Mouse (Mus musculus): ENCODE results near the gene Anp32a.

Gene Anp32a

DNA sequence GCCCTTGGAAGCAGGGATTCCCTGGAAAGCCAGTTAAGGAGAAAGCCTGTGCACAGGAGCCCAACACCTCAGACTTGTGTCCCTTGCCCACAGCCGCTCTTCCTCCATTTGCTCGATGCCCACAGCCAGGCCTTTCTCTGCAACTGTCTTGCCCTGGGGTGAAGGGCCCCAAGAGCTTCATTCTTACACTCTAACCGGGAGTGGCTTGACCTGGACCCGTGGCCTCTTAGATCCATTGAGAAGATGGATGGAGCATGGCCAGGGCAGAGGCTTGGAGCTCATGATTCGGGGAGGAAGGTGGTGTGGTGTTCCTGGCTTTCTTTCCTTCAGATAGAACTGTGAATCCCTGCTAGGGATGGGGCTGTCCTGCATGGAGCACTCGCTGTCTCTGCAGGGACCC, 28.1 kb downstream of the Anp32a start:
- DNase-seq (ENCODE audit: low spot score) = no peak

DNA sequence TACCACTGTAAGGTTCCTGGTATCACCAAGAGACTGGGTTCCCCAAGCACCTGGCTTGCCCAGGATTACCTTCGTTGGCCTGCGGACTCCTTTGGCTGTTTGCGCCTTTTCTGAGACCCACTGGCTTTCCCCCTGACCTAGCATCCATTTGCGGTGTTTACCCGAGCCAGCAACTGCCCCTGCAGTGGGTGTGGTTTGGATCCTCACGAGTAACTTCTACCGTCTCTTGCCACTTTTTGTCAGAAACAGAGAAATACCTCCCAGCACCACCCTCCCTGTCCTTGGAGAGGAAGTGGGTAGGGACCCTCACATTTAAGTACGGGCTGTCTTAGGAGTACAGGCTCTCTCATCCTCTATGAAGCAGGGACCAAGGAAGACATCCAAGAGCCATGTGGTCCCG, 29.1 kb downstream of the Anp32a start:
- DNase-seq (ENCODE audit: low spot score) = no peak

DNA sequence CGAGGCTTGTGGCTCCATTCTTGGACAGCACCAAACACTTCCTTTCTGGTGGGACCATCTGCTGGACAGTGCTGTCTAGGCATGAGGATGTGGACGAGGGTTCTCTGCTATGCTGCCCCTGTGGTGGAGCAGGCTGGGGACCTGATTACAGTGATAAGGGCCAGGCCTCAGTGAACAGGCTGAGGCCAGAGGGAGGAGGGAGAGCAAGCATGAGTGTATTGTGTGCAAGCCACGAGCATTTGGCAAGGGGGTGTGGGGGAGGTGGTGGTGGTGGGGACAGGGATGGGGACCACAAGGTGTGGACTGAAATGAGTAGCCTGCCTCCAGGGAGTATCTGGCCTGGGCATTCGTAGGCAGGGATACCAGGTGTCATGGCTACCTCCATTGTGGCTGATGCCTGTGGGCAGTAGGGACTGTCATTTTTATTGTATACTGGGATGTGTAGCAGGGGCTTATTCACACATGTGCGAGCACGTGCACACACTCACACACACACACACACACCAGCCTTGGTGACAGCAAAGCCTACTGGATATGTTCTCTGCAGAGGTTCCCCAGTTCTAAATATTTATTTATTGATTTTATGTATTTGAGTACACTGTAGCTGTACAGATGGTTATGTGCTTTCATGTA, 29.7 kb downstream of the Anp32a start:
- no peak for DNase-seq (ENCODE audit: low spot score)

DNA sequence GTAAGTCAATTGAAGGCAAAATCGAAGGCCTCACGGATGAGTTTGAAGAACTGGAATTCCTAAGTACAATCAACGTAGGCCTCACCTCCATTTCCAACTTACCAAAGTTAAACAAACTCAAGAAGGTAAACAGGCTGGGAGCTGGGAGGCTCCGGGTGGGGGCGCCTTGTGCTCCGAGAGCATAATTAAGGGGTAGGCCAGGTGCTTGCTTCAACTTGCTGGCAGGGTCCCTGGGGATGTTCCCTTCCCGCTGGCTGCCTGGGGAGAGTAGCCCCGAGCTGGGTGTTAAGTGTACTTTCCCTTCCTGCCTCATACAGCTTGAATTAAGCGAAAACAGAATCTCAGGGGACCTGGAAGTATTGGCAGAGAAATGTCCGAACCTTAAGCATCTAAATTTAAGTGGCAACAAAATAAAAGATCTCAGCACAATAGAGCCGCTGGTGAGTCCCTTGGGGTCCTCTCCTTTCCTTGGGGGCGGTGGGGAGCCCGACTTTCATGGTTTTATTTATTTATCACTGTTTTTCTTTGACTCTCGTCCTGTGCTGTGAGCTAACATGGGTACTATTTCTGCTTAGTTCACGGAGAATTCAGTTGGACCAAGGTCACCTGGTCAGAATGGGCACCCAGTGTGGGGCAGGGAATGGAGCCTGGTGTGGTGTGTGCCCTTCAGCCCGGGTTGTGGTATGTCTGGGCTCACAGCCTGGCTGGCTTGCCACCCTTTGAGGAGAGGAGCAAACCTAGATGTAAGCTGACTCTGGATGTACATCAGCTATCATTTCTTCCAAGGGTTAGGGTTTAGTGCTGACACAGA, 30.9 kb downstream of the Anp32a start:
- no peak for DNase-seq (ENCODE audit: low spot score)

DNA sequence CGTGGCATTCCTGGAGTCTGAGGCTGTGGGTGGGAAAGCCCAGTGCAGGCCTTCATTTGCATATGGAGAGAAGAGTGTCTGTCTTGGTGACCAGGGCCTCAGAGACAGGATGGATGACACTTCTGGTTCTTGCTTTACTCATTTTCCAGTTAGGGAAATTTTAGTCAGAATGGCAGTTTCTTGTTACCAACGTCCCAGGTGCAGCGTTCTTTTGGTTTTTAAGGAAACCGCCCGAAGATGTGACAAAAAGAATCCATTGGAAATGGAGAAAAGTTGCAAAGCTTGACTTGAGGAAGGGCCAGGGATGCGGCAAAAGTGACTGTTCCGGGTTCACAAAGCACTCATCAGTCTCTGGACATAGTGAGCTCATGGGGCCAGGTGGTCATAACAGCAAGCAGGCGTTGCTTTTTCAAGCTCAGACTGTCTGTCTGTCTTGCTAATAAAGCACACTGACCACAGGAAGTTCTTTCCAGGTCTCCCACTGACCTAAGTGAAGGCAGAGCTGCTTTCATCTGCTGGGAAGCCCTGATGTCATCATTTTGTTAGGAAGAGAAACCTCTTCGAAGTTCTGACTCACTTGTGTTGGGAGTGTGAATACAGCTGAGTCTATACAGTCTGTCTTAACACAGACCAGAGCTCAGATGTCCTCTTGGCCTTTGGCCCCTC, 31.6 kb downstream of the Anp32a start:
- no peak for DNase-seq (ENCODE audit: low spot score)

DNA sequence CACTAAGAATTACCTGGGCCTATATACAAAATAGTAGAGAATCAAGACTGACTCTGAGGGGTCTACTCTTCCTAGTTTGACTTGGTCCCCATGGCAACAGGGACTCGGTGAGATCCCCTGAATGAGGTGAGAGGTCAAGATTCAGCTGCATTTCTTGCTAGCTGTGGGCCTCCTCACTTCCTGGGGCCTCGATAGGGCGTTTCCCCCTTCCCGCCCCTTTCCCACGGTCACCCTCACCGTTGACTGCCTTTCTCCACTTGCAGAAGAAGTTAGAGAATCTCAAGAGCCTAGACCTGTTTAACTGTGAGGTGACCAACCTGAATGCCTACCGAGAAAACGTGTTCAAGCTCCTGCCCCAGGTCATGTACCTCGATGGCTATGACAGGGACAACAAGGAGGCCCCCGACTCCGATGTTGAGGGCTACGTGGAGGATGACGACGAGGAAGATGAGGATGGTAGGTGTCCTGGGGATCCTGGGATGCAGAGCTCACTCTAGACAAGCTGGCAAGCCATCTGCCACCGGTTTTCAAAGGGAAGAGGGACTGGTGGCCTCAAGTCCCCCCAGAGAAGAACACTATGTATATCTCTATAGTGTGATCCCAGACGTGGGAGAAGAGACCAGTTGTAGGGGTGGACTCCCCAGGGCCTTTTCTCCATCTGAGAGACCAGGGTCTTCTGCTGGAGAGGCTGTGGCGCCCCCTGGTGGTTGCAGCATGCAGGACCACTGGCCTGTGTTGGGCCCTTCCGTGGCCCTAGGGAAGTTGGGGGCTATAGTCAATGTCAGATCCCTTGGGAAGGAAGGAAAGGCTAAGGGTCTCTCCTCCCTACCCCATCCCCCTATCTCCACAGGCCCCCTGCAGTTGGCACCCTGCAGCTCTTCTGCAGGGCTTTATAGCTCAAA, 32.4 kb downstream of the Anp32a start:
- no peak for DNase-seq (ENCODE audit: low spot score)

DNA sequence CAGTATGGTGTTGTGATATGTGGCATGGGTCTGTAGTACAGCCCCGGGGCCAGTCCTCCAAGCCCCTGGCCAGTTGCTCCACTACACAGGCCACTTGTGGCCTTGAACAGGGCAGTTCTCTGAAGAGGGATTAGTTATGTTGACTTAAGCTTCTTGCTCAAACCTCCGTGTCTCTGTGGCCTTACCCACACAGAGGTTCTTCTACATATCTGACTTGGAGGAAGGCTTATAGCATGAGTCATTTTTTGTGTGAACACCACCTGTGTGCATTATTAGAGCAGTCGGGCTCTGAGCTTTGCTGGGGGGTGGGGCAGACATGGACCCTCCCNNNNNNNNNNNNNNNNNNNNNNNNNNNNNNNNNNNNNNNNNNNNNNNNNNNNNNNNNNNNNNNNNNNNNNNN, 33.2 kb downstream of the Anp32a start:
- no peak for DNase-seq (ENCODE audit: low spot score)

DNA sequence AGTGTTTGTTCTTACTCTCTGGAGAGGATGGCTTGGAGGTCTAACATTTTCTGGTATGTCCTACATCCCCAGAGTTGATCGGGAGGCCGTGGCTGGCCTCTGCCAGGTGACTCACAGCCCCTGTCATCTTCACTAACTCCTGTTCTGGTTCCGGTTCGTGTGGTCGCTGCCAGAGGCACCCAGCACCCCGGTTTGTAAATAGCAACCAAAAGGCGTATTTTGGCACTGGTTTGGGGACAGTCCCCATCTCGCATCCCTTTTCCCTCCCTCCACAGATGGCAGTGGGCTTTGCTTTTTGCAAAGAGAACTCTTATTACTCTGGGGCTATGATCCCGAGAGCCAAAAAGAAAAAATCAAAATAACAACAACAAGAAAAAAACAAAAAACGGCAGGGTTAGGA, 36.8 kb downstream of the Anp32a start:
- DNase-seq (ENCODE audit: low spot score) = no peak

DNA sequence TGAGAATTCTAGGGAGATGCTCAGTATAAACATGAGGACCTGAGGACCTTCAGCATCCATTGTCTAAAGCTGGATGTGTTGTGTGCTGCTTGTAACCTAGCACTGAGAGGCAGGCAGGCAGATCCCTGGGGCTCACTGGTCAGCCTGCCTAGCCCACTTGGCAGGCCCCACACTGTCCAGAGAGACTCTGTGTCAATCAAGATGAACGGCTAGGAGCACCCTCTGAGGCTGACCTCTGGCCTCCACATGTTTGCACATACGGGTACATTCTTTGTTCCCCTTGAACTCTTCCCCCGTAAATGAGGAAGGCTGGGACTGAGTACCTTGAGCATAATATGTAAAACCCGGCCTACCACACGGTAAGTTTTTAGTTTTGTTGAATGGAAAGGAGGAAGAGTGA, 39.3 kb downstream of the Anp32a start:
- no peak for DNase-seq (ENCODE audit: low spot score)

DNA sequence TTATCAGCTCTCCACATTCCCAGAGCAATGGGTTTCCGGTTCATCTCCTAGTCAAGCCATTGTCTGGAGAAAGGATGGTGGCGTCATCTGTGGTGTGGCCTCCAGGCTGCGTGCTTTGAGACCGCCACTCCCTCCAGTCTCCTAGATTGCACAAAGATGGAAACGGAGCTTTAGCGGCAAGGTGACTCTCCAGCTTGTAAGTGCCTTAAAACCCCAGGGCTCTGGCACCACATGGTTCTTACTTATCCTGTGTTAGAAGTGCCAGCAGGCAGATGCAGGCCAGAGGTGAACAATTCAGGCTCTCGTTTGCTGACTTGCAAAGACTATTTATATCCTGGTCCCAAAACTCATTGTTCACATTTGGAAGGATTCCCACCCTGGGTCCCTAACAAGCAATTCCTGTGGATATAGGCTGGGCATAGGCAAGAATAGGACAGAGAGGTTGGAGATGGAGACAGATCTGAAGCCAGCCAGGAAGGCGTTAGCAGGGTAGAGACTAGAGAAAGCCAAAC, 40.4 kb downstream of the Anp32a start:
- DNase-seq (ENCODE audit: low spot score) = no peak

DNA sequence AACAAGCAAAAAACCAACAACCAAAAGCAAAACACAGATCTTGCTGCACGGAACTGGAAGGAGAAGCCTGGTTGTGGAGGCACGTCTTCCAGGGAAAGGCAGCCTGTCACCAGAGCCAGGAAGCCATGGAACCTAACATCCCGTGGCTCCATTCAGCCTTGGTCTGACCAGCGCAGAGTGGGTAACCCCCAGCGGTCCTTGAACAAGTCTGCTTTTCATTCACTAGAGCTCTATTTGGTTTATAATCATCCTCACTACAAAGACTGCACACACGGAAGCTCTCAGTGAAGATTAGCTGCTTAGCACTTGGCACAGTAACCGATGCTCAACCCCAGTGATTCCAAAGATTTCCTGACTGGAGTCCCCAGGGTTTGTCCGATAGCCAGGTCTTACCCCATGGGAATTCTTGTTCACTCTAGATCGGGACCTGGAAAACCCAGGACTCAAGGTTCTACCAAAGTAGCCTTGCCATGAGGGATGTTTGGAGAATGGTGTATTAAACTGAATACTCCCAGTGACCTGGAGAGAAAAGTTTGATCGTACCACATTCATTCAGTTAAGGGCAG, 41.5 kb downstream of the Anp32a start:
- no peak for DNase-seq (ENCODE audit: low spot score)

DNA sequence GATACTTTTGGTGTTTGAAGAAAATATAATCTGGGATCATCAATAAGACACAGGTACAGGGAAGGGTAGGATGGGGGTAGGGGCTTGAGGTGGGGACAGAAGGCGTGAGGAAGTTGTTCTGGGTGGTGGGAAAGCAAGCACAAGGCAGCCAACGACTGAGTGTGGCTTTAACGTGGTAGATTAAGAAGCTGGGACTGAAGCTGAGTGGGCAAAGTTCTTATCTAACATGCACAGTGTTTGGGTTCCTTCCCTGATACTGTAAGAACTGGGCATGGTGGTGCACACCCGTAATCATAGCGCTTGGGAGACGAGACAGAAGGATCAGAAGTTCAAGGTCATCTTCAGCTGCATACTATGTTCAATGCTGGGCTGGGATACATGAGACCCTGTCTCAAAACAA, 44.0 kb downstream of the Anp32a start:
- no peak for DNase-seq (ENCODE audit: low spot score)

DNA sequence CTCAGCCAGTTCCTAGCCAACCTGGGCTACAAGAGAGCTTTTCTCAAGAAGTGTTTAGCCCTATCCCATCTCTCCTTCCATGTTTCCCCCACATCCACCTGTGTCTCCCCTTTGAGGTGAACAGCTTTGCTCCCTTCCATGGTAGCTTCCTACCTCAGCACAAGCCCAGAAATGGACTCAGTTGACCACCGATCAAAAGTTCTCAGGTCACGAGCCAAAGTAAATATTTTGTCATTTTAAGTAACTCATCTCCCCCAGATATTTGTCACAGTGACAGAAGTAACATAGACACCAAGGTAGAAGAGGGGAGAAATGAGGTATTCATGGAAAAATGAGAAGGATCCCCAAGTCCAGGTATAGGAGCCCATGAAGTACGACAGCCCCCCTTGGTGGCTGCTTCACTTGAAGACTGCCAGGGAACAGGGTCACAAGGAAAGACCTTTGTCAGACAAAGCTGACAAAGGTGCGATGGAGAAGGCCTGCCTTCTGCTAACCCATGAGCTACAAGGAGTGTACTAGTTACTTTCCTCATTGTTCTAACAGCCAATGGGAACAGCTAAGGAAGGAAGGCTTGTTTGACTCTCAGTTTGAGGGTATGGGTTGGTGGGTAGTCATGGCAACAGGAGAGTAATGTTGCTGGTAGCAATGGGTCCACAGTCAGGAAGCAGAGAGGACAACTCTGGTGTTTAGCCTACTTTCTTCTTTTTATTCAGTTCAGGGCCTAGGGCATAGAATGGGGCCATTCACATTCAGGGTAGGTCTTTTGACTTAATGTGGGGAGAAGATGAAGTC, 44.8 kb downstream of the Anp32a start:
- no peak for DNase-seq (ENCODE audit: low spot score)

DNA sequence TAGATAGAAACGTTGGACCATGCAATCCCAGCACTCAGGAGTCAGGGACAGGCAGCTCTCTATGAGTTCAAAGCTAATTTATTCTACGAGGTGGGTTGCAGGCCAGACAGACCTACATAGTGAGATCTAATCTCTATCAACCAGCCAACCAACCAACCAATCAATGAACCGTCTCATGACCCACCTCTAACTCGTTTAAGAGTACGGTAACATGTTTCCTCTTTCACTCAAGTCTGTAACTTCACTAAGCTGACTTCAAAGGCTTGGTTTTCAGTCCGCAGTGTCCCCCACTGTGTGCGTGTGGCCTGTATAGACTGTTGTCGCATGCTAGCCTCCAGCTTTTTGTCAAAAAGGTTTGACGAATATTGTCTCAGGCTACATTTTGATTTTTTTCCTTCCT, 48.6 kb downstream of the Anp32a start:
- DNase-seq (ENCODE audit: low spot score) = no peak

DNA sequence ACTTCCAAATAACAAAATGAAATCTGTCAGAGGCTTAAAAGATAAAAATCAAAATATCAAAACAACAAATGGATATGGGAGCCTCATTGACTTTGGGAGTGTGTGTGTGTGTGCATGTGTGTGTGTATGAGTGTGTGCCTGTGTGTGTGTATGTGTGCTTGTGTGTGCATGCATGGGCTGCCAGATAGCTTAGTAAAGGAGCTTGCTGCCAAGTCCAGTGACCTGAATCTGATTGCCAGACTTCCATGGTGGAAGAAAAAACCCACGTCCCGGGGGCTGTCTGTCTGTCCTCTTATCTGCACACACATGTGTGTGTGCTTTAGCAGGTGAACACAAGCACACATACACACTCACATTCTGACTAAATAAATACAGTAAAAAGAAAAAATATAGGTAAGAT, 52.4 kb downstream of the Anp32a start:
- DNase-seq (ENCODE audit: low spot score) = no peak

DNA sequence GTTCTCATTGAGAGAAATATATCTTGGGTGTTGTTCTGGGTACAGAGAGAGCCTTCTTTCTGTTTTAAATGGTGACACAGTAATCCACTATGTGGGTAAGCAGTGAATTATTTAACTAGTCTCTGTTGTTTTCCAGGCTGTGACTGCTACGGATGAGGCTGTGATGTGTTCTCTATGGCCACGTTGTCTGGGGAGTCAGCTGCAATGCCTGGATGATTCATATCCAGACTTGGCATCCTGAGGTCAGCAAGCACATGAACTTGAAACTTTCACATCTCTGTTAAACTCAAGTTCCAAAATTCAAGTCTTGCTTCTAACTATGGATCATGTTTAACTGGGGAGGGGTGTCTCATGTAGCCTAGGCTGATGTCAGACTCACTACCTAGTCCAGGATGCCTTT, 53.1 kb downstream of the Anp32a start:
- no peak for DNase-seq (ENCODE audit: low spot score)

DNA sequence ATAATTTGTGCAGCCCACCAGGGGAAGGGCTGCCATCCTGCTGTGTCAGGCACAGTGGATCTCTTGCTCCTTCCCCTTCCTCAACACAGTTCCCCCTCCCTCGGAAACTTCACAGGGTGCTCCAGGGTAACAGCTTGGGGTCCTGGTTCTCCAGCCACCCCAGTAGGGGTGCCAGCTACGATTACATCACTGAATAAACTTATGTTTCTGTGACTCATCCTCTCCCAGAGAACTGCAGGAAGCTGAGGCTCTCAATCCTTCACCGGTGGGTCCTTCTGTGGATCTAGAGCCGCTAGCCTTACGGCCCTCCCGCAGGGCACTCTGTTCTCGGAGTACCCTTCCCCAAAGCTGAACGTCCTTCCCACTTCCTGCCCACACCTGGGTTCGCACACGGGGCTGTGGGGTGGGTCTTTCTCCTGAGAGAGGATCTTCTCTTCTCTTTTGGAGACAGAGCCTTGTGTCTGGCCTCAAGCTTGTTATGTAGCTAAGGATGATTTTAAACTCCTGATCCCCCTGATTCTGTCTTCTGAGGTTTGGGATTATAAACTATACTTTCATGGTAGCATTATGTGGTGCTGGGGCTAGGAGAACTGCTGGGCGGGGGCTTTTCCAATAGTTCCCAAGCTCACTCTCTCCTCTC, 59.6 kb downstream of the Anp32a start:
- DNase-seq (ENCODE audit: low spot score) = no peak

DNA sequence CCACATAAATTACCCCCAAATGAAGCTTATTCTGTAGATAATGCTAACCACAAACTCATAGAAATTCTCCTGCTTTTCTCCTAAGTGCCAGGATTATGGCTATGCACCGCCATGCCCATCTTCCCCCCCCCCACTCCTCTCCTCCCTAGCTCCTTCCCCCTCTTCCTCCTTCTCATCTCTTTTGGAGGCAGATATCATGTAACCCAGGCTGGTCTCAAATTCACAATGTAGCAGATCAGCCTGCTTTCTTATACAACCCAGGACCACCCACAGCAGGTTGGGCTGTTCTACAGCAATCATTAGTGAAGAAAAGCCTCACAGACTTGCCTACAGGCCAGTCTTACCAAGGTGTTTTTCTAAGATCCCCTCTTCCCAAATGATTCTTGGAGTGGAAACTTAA, 60.5 kb downstream of the Anp32a start:
- no peak for DNase-seq (ENCODE audit: low spot score)

DNA sequence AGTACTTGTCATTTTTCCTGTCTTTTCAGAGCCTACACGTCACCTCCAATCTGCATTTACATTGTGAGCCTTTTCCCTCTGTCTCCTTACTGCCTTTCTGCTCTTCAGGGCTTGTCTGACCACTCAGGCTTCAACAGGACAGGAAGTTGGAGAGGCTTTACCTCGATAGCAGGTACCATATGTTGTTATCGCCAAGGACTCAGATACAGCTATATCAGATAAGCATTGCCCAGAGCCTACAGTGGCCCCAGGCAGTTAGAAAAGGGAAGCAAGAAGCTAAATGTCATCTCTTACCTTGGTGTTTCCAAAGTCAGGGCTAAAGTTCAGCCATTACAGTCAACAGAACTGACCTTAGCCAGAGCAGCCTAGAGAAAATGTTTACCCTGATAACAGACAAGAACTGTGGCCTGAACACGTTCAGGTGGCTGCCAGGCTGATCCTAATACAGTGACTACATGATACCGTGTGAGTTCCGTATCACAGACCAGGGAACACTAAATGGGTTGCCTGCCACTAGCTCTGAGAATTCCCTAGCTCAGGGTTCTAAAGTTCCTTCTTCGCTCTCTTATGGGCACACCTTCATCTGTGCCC, 65.4 kb downstream of the Anp32a start:
- DNase-seq (ENCODE audit: low spot score) = no peak
